Mouse (Mus musculus): ENCODE data around the gene Lsg1.
A peak's percentile ranks its signal among the peaks of the same experiment; 100 is the strongest.

The Lsg1 gene

GRCm38 (mm10) chr16:30587494-30588327, at the start of gene Lsg1:
TSS of gene Lsg1 (minus strand) at chr16:30587592.
- peak; percentile 93 to 94 for DNase-seq (ENCODE audit: low spot score in 2 of 2)

- no peak for DNase-seq (ENCODE audit: low spot score in 2 of 2)
Measured at GRCm38 (mm10) chr16:30633906-30634746, 46.7 kb upstream of the Lsg1 start.

- DNase-seq (ENCODE audit: low spot score in 2 of 2), result no peak
Measured at GRCm38 (mm10) chr16:30629509-30629908, 42.1 kb upstream of the Lsg1 start.

- DNase-seq (ENCODE audit: low spot score in 2 of 2), result no peak
Measured at GRCm38 (mm10) chr16:30628401-30628800, 41.0 kb upstream of the Lsg1 start.

- DNase-seq (ENCODE audit: low spot score in 2 of 2), result no peak
Measured at GRCm38 (mm10) chr16:30627586-30628337, 40.4 kb upstream of the Lsg1 start.

- DNase-seq (ENCODE audit: low spot score in 2 of 2), result no peak
Measured at GRCm38 (mm10) chr16:30624640-30625039, 37.2 kb upstream of the Lsg1 start.

GRCm38 (mm10) chr16:30623645-30624044, 36.3 kb upstream of the Lsg1 start:
- DNase-seq (ENCODE audit: low spot score in 2 of 2), result no peak

GRCm38 (mm10) chr16:30616281-30616680, 28.9 kb upstream of the Lsg1 start:
- no peak for DNase-seq (ENCODE audit: low spot score in 2 of 2)

GRCm38 (mm10) chr16:30614705-30615317, 27.4 kb upstream of the Lsg1 start:
- DNase-seq (ENCODE audit: low spot score in 2 of 2), result no peak

GRCm38 (mm10) chr16:30614122-30614521, 26.7 kb upstream of the Lsg1 start:
- no peak for DNase-seq (ENCODE audit: low spot score in 2 of 2)

GRCm38 (mm10) chr16:30613122-30613521, 25.7 kb upstream of the Lsg1 start:
- DNase-seq (ENCODE audit: low spot score in 2 of 2), result no peak

- DNase-seq (ENCODE audit: low spot score in 2 of 2), result no peak
Measured at GRCm38 (mm10) chr16:30611331-30611730, 23.9 kb upstream of the Lsg1 start.

- no peak for DNase-seq (ENCODE audit: low spot score in 2 of 2)
Measured at GRCm38 (mm10) chr16:30607868-30608267, 20.5 kb upstream of the Lsg1 start.

- no peak for DNase-seq (ENCODE audit: low spot score in 2 of 2)
Measured at GRCm38 (mm10) chr16:30605528-30605927, 18.1 kb upstream of the Lsg1 start.

- no peak for DNase-seq (ENCODE audit: low spot score in 2 of 2)
Measured at GRCm38 (mm10) chr16:30604807-30605137, 17.4 kb upstream of the Lsg1 start.

GRCm38 (mm10) chr16:30604061-30604806, 16.8 kb upstream of the Lsg1 start:
- DNase-seq (ENCODE audit: low spot score in 2 of 2), result no peak

GRCm38 (mm10) chr16:30603531-30603842, 16.1 kb upstream of the Lsg1 start:
- no peak for DNase-seq (ENCODE audit: low spot score in 2 of 2)

- no peak for DNase-seq (ENCODE audit: low spot score in 2 of 2)
Measured at GRCm38 (mm10) chr16:30602684-30603530, 15.5 kb upstream of the Lsg1 start.

- no peak for DNase-seq (ENCODE audit: low spot score in 2 of 2)
Measured at GRCm38 (mm10) chr16:30601946-30602345, 14.6 kb upstream of the Lsg1 start.

Data from right cerebral cortex, postnatal 10 days (tissue).